Mouse (Mus musculus) urinary bladder, adult 18-20 months (tissue): Measurements from ENCODE around the gene Echdc3.
A peak's percentile ranks its signal among the peaks of the same experiment; 100 is the strongest.

Experiments
- DNase-seq, 2 experiments: peaks; one replicate each; pipeline ENCODE4 v3.0.0; 2022; ENCODE audit warnings: low spot score in 2 of 2, mixed read lengths in 2 of 2

Gene Echdc3

GRCm38 (mm10) chr2:6212724-6213511, at the start of gene Echdc3:
TSS of gene Echdc3 (minus strand) at chr2:6213033.
- DNase-seq, result peak; percentile 79 to 80

GRCm38 (mm10) chr2:6261718-6262117, 48.9 kb upstream of the Echdc3 start:
- no peak for DNase-seq

- no peak for DNase-seq
These were observed 48.4 kb upstream of the Echdc3 start for GRCm38 (mm10) chr2:6261201-6261672.

- no peak for DNase-seq
These were observed 47.8 kb upstream of the Echdc3 start for GRCm38 (mm10) chr2:6260661-6261060.

- DNase-seq, result no peak
These were observed 46.3 kb upstream of the Echdc3 start for GRCm38 (mm10) chr2:6259182-6259581.

GRCm38 (mm10) chr2:6258026-6258425, 45.2 kb upstream of the Echdc3 start:
- DNase-seq, result no peak

GRCm38 (mm10) chr2:6257146-6257545, 44.3 kb upstream of the Echdc3 start:
- DNase-seq, result no peak

GRCm38 (mm10) chr2:6255989-6256841, 43.4 kb upstream of the Echdc3 start:
- peak in 1 of 2 experiments; percentile 17 for DNase-seq

- no peak for DNase-seq
These were observed 42.7 kb upstream of the Echdc3 start for GRCm38 (mm10) chr2:6255402-6255988.

GRCm38 (mm10) chr2:6252491-6252890, 39.7 kb upstream of the Echdc3 start:
- peak in 1 of 2 experiments; percentile 43 for DNase-seq

GRCm38 (mm10) chr2:6251076-6251496, 38.3 kb upstream of the Echdc3 start:
- DNase-seq, result no peak

GRCm38 (mm10) chr2:6241446-6241845, 28.6 kb upstream of the Echdc3 start:
- no peak for DNase-seq

- no peak for DNase-seq
These were observed 27.2 kb upstream of the Echdc3 start for GRCm38 (mm10) chr2:6240072-6240471.

- no peak for DNase-seq
These were observed 26.5 kb upstream of the Echdc3 start for GRCm38 (mm10) chr2:6239333-6239732.

GRCm38 (mm10) chr2:6238679-6239078, 25.8 kb upstream of the Echdc3 start:
- DNase-seq, result no peak

- DNase-seq, result no peak
These were observed 25.4 kb upstream of the Echdc3 start for GRCm38 (mm10) chr2:6238244-6238643.

GRCm38 (mm10) chr2:6233353-6233752, 20.5 kb upstream of the Echdc3 start:
- no peak for DNase-seq

GRCm38 (mm10) chr2:6232755-6233154, 19.9 kb upstream of the Echdc3 start:
- DNase-seq, result no peak

GRCm38 (mm10) chr2:6230865-6231264, 18.0 kb upstream of the Echdc3 start:
- no peak for DNase-seq

- DNase-seq, result no peak
These were observed 16.9 kb upstream of the Echdc3 start for GRCm38 (mm10) chr2:6229597-6230290.

GRCm38 (mm10) chr2:6227059-6227445, 14.2 kb upstream of the Echdc3 start:
- DNase-seq, result no peak
